Comparison of ENCODE assay signal across 9 mouse cellular contexts in the genomic region with DNA sequence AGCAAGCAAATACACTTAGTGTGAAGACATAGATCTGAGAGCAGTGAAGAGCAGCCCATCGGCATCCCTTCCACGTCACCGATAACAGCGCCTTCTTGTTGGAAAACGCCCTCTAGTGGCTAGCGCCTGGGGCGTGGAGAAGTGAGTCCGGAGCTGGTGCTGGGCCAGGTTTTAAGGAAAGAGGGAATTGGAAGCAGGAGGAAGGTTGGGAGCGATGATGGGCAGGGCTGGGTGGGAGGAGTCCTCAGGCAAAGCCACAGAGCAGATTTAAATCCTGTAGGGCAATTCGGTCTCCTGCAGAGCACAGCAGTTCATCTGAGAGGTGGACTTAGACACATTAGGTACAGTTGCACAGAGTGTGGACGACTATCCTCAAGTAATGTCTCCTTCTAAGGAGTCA. TPM values are rescaled to one million over a fixed set of nuclear protein-coding genes. Genes with fewer than 3 reads are reported as not detected.
DNase-seq lines count a peak whose midpoint lies in the region; ATAC-seq lines count a peak whose summit lies in the region.
"Had no signal": no experiment of that assay in that cellular context is flagged by ENCODE, and none has a peak within 500 bp of the region (broad histone marks: within the 10 kb centered on the region; RNA-seq: fewer than 3 reads in every experiment).

TSS of gene Aox3 (plus strand) at position 251 of the 400 bp plus-strand sequence.

- H3K27ac ChIP-seq in lung, embryonic 15.5 days = no peak within 1 kb of the TSS

- peak; percentile 2 for DNase-seq in MEL-GATA-1-ER (ENCODE audit: extremely low read depth, low read depth)
- DNase-seq in cerebellum, adult 18-20 months = peak; percentile 69 to 81
- peak; percentile 61 for DNase-seq in forelimb bud, embryonic 11.5 days (ENCODE audit: low read depth, low spot score)
- DNase-seq in heart, postnatal 36 days = peak; percentile 68 to 71
- DNase-seq in layer of hippocampus, adult 8-10 months (ENCODE audit: low spot score in 2 of 2) = peak; percentile 53 to 76
- DNase-seq in ovary, postnatal 14 days (ENCODE audit: low spot score) = peak; percentile 74
- DNase-seq in urinary bladder, postnatal 14 days (ENCODE audit: low spot score) = peak; percentile 85

- no peaks in the 10 kb centered on the region for H3K27me3 ChIP-seq in lung, embryonic 15.5 days

- H3K4me2 ChIP-seq in lung, embryonic 15.5 days = peak within 1 kb of the TSS; percentile 34; the same call in 1 of the 2 replicates

- peaks cover 3% of the 10 kb centered on the region for H3K4me1 ChIP-seq in lung, embryonic 15.5 days
- H3K4me1 ChIP-seq: megakaryocyte, embryonic 14.5 days had no signal

- H3K36me3 ChIP-seq in lung, embryonic 15.5 days = no peaks in the 10 kb centered on the region

- no peak within 1 kb of the TSS for H3K9ac ChIP-seq in lung, embryonic 15.5 days

- ATAC-seq in lung, embryonic 15.5 days (ENCODE audit: borderline replicate concordance, extremely low read depth, low FRiP score, low TSS enrichment) = peak; percentile 64; the same call in 1 of the 2 replicates

- no peak within 1 kb of the TSS for H3K4me3 ChIP-seq in lung, embryonic 15.5 days
- H3K4me3 ChIP-seq: megakaryocyte, embryonic 14.5 days had no signal

- intact Hi-C loops in heart, postnatal 36 days (cut with DNase I) = no loop called here

- no peaks in the 10 kb centered on the region for H3K9me3 ChIP-seq in lung, embryonic 15.5 days

- 13% methylated on average over 11 of the region's 11 CpGs for WGBS in lung, embryonic 15.5 days

RNA-seq across cellular contexts. Expression of gene Aox3, which starts in this region (rescaled TPM):
- under 1 TPM; 0.79 to 0.86 TPM for total RNA-seq in heart, postnatal 36 days (2021)
- 1 to 10 TPM; 2.6 to 4.2 (median 3.1) TPM for total RNA-seq in layer of hippocampus, adult 8-10 months (2022)
- polyA plus RNA-seq in lung, embryonic 15.5 days (2015; fragmentation: Nextera tagmentation; extraction: Ambion mirVana) = 1.3 and 1.4 TPM in 2 replicates

Comparison
In these comparisons a context has a peak if more than half of its experiments do, and no peak if none do; other contexts are left out.
1. Peak in DNase-seq in heart, postnatal 36 days; RNA of the gene not detected or under 1 TPM.
2. DNase-seq: peak in every context shown above with its lines; median percentile 85 in urinary bladder, postnatal 14 days; 75 in cerebellum, adult 18-20 months; 74 in ovary, postnatal 14 days; 70 in heart, postnatal 36 days; 64 in layer of hippocampus, adult 8-10 months; 61 in forelimb bud, embryonic 11.5 days; 2 in MEL-GATA-1-ER.